Mouse (Mus musculus): ENCODE results near the gene Plcb4. TPM values are rescaled to one million over a fixed set of nuclear protein-coding genes. Genes with fewer than 3 reads are reported as not detected.

Gene Plcb4
- not detected for polyA plus RNA-seq (2017; shearing (Covaris generic))

GRCm38 (mm10) chr2:135658486-135659390 lies at the start of gene Plcb4:
TSS of gene Plcb4 (plus strand) at chr2:135659011.

GRCm38 (mm10) chr2:136051688-136052289 lies 393.0 kb downstream of the Plcb4 start, which contains the start of gene Lamp5:
TSS of gene Lamp5 (plus strand) at chr2:136052239.

All from effector memory CD4-positive, alpha-beta T cell, adult 7 months (primary cell).